In genomic region chr10:102511461-102511806, GRCm38 (mm10) we compare ENCODE assay signal across 9 mouse cellular contexts. TPM values are rescaled to one million over a fixed set of nuclear protein-coding genes. Genes with fewer than 3 reads are reported as not detected.
DNase-seq lines count a peak whose midpoint lies in the region; ATAC-seq lines count a peak whose summit lies in the region.
"Had no signal": no experiment of that assay in that cellular context is flagged by ENCODE, and none has a peak within 500 bp of the region (broad histone marks: within the 10 kb centered on the region; RNA-seq: fewer than 3 reads in every experiment).

No protein-coding gene starts in this region.

- WGBS in kidney, embryonic 14.5 days: 29% methylated on average over 3 of the region's 3 CpGs
- 26% methylated on average over 3 of the region's 3 CpGs for WGBS in embryonic facial prominence, embryonic 13.5 days
- WGBS in limb, embryonic 11.5 days: 25% methylated on average over 3 of the region's 3 CpGs

- H3K4me3 ChIP-seq in kidney, embryonic 14.5 days (ENCODE audit: low read length): peak overlapping the region; percentile 22; the same call in 1 of the 2 replicates
- peak overlapping the region; percentile 74 for H3K4me3 ChIP-seq in brown adipose tissue, adult 24 weeks (ENCODE audit: insufficient read depth, low read depth, low read length)
- H3K4me3 ChIP-seq in embryonic facial prominence, embryonic 13.5 days: no peak overlapping the region
- H3K4me3 ChIP-seq in limb, embryonic 11.5 days (ENCODE audit: low read depth, low read length): no peak overlapping the region
- H3K4me3 ChIP-seq: myocyte had no signal

- peak overlapping the region; percentile 44 for H3K27ac ChIP-seq in kidney, embryonic 14.5 days (ENCODE audit: low read depth, low read length)
- peak overlapping the region; percentile 93 for H3K27ac ChIP-seq in brown adipose tissue, adult 24 weeks (replicated peaks; ENCODE audit: low read depth, low read length)
- H3K27ac ChIP-seq in embryonic facial prominence, embryonic 13.5 days: peak overlapping the region; percentile 68
- peak overlapping the region; percentile 80 for H3K27ac ChIP-seq in limb, embryonic 11.5 days (replicated peaks; ENCODE audit: low read depth, low read length)

- H3K4me2 ChIP-seq in kidney, embryonic 14.5 days (replicated peaks; ENCODE audit: low read depth, low read length): peak overlapping the region; percentile 32
- peak overlapping the region; percentile 42 for H3K4me2 ChIP-seq in embryonic facial prominence, embryonic 13.5 days
- peak overlapping the region; percentile 42; the same call in 1 of the 2 replicates for H3K4me2 ChIP-seq in limb, embryonic 11.5 days (ENCODE audit: low read depth, severe bottlenecking)

- DNase-seq in kidney, postnatal 36 days: no peak
- no peak for DNase-seq in limb, embryonic 11.5 days (ENCODE audit: low spot score)
- no peak for DNase-seq in spleen, adult 12 weeks (ENCODE audit: low spot score)
- DNase-seq in frontal cortex, postnatal 25 days (ENCODE audit: low spot score in 2 of 2): no peak
- DNase-seq: cerebellum, adult 9-11 months had no signal

- no peaks in the 10 kb centered on the region for H3K27me3 ChIP-seq in kidney, embryonic 14.5 days (ENCODE audit: control insufficient read depth, insufficient read depth, low read length)
- H3K27me3 ChIP-seq in embryonic facial prominence, embryonic 13.5 days: no peaks in the 10 kb centered on the region
- no peaks in the 10 kb centered on the region for H3K27me3 ChIP-seq in limb, embryonic 11.5 days (ENCODE audit: control insufficient read depth, insufficient read depth, low read length)

- peak overlapping the region; percentile 37 for H3K9ac ChIP-seq in kidney, embryonic 14.5 days (ENCODE audit: low read depth, low read length)
- no peak overlapping the region for H3K9ac ChIP-seq in embryonic facial prominence, embryonic 13.5 days
- H3K9ac ChIP-seq in limb, embryonic 11.5 days (ENCODE audit: low read length): 0 out of 2 replicates have a peak overlapping the region, but pooled peaks have one; percentile 12

- ATAC-seq in kidney, embryonic 14.5 days (ENCODE audit: low FRiP score, low TSS enrichment): no peak; the same call in 1 of the 2 replicates
- peak; percentile 53 for ATAC-seq in embryonic facial prominence, embryonic 13.5 days (ENCODE audit: insufficient number of reproducible peaks, insufficient read depth, low FRiP score, low TSS enrichment, low read depth)
- peak; percentile 67 for ATAC-seq in limb, embryonic 11.5 days (ENCODE audit: insufficient number of reproducible peaks, low FRiP score, low TSS enrichment, low read depth)

- H3K9me3 ChIP-seq in kidney, embryonic 14.5 days (ENCODE audit: control insufficient read depth, low read length): no peaks in the 10 kb centered on the region
- H3K9me3 ChIP-seq in embryonic facial prominence, embryonic 13.5 days: no peaks in the 10 kb centered on the region
- no peaks in the 10 kb centered on the region for H3K9me3 ChIP-seq in limb, embryonic 11.5 days (ENCODE audit: control insufficient read depth, low read length)

- H3K4me1 ChIP-seq in kidney, embryonic 14.5 days (ENCODE audit: control insufficient read depth, insufficient read depth, low read length): 0 out of 2 replicates have a peak, but pooled peaks cover 3% of the 10 kb centered on the region
- H3K4me1 ChIP-seq in brown adipose tissue, adult 24 weeks (ENCODE audit: control insufficient read depth, insufficient read depth, insufficient read length, low read length): peaks cover 7% of the 10 kb centered on the region; the same call in 1 of the 2 replicates
- H3K4me1 ChIP-seq in embryonic facial prominence, embryonic 13.5 days: peaks cover 16% of the 10 kb centered on the region; the same call in 1 of the 2 replicates
- H3K4me1 ChIP-seq in limb, embryonic 11.5 days (ENCODE audit: control insufficient read depth, insufficient read depth, low read length): peaks cover 6% of the 10 kb centered on the region; the same call in 1 of the 2 replicates

- H3K36me3 ChIP-seq in kidney, embryonic 14.5 days (ENCODE audit: control insufficient read depth, insufficient read depth, low read length): no peaks in the 10 kb centered on the region
- no peaks in the 10 kb centered on the region for H3K36me3 ChIP-seq in embryonic facial prominence, embryonic 13.5 days
- H3K36me3 ChIP-seq in limb, embryonic 11.5 days (ENCODE audit: control insufficient read depth, insufficient read depth, low read length): no peaks in the 10 kb centered on the region

RNA-seq across cellular contexts. Expression of gene Rassf9, which starts 0.6 kb away (rescaled TPM):
- 7.2 and 10.0 TPM in 2 replicates for polyA plus RNA-seq in kidney, embryonic 14.5 days (2014; fragmentation: Nextera tagmentation; extraction: Ambion mirVana)
- 1.0 and 4.0 TPM in 2 replicates for polyA plus RNA-seq in brown adipose tissue, adult 24 weeks (2012; ENCODE audit: insufficient read depth, insufficient read length, missing spikeins)
- 3.3 and 4.7 TPM in 2 replicates for polyA plus RNA-seq in embryonic facial prominence, embryonic 13.5 days (2015; fragmentation: Nextera tagmentation; extraction: Ambion mirVana)
- polyA plus RNA-seq in limb, embryonic 11.5 days (2014; fragmentation: Nextera tagmentation; extraction: Ambion mirVana): 4.5 and 5.7 TPM in 2 replicates
- polyA plus RNA-seq: myocyte had no signal

RNA-seq across cellular contexts. Expression of gene Nts, which starts 21.1 kb away (rescaled TPM):
- 7.8 and 8.2 TPM in 2 replicates for polyA plus RNA-seq in kidney, embryonic 14.5 days (2014; fragmentation: Nextera tagmentation; extraction: Ambion mirVana)
- 3.7 and 4.2 TPM in 2 replicates for polyA plus RNA-seq in brown adipose tissue, adult 24 weeks (2012; ENCODE audit: insufficient read depth, insufficient read length, missing spikeins)
- polyA plus RNA-seq in embryonic facial prominence, embryonic 13.5 days (2015; fragmentation: Nextera tagmentation; extraction: Ambion mirVana): 13.4 and 18.1 TPM in 2 replicates
- 0.12 and 0.55 TPM in 2 replicates for polyA plus RNA-seq in limb, embryonic 11.5 days (2014; fragmentation: Nextera tagmentation; extraction: Ambion mirVana)
- polyA plus RNA-seq: myocyte had no signal

Comparison
In these comparisons a context has a peak if more than half of its experiments do, and no peak if none do; other contexts are left out.
1. H3K4me3 ChIP-seq: peak in kidney, embryonic 14.5 days (single experiment) and brown adipose tissue, adult 24 weeks (single experiment); none in embryonic facial prominence, embryonic 13.5 days (single experiment) and limb, embryonic 11.5 days (single experiment).
2. Peak in every context shown above with its lines, with median percentiles within 50 percentile points of each other: H3K27ac ChIP-seq and H3K4me2 ChIP-seq.